In the genomic region with DNA sequence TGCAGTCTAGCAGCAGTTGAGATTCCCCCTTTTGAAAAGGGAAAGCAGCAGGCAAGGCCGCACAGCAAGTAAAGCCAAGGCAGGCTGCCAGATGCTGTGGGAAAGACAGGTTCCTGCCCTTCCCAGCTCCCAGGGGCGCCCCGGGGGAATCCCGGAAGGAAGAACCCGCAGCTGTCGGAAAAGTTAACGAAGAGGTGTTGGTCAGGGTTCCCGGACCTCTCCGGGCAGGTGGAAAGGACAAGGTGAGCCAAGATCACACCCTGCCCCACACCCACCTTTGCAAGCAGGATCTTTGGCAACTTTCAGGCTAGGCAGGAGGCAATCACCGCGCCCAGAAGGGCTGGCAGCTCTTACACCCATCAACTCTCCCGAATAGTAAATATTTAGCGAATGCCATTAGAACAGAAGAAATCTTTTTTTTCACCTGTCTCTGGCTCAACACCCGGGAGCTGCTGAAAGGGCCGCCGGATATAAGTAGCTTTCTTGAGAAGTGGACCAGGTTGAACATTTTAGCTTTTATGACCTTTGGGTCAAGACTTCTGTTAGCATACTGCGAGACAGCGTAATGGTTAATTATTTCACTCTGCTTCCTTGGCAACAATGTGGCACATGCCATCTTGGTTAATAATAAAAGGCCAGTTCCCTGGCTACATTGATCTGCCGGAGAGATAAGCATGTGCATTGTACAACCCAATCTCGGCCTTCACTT, we compare ENCODE assay signal across 8 mouse cellular contexts. TPM values are rescaled to one million over a fixed set of nuclear protein-coding genes. Genes with fewer than 3 reads are reported as not detected.
DNase-seq lines count a peak whose midpoint lies in the region; ATAC-seq and TF ChIP-seq lines count a peak whose summit lies in the region.

No protein-coding gene starts in this region.

- no peaks in the 10 kb centered on the region for H3K4me1 ChIP-seq in heart, adult 2 months (ENCODE audit: control insufficient read depth, insufficient read depth, low read length)
- no peaks in the 10 kb centered on the region for H3K4me1 ChIP-seq in kidney, embryonic 14.5 days (ENCODE audit: control insufficient read depth, insufficient read depth, low read length)
- no peaks in the 10 kb centered on the region for H3K4me1 ChIP-seq in forebrain, embryonic 11.5 days (replicated peaks; ENCODE audit: control insufficient read depth, insufficient read depth, low read length)

- ATAC-seq in kidney, embryonic 14.5 days (ENCODE audit: low FRiP score, low TSS enrichment): 0 out of 2 replicates have a peak, but pooled peaks have one; percentile 36
- ATAC-seq in megakaryocyte progenitor cell, adult 5-6 weeks (replicated peaks; ENCODE audit: poor library complexity): no peak
- no peak for ATAC-seq in forebrain, embryonic 11.5 days (replicated peaks; ENCODE audit: low FRiP score)

- no peaks in the 10 kb centered on the region for H3K36me3 ChIP-seq in heart, adult 2 months (ENCODE audit: control insufficient read depth, insufficient read depth, low read length)
- H3K36me3 ChIP-seq in kidney, embryonic 14.5 days (ENCODE audit: control insufficient read depth, insufficient read depth, low read length): no peaks in the 10 kb centered on the region
- no peaks in the 10 kb centered on the region for H3K36me3 ChIP-seq in forebrain, embryonic 11.5 days (ENCODE audit: control insufficient read depth, insufficient read depth, low read length)

- 42% methylated on average over 20 of the region's 20 CpGs for WGBS in heart, adult 2 months
- 43% methylated on average over 20 of the region's 20 CpGs for WGBS in kidney, embryonic 14.5 days
- WGBS in forebrain, embryonic 11.5 days: 65% methylated on average over 20 of the region's 20 CpGs

- no peak for TF ChIP-seq POLR2A in heart, adult 2 months (IDR thresholded peaks at IDR 0.05; ENCODE audit: insufficient read depth, low read depth, low read length)

- H3K4me2 ChIP-seq in kidney, embryonic 14.5 days (replicated peaks; ENCODE audit: low read depth, low read length): peak overlapping the region; percentile 18; the same call in 1 of the 2 replicates
- H3K4me2 ChIP-seq in forebrain, embryonic 11.5 days (ENCODE audit: low read depth, low read length, severe bottlenecking): no peak overlapping the region

- DNase-seq in heart, adult 2 months: peak; percentile 34 to 47
- DNase-seq in heart, adult 9 months (ENCODE audit: low spot score in 2 of 2): no peak
- DNase-seq in adrenal gland, postnatal 36 days: peak; percentile 61 to 72
- peak; percentile 72 for DNase-seq in lung, postnatal 25 days (ENCODE audit: low spot score)
- DNase-seq in forebrain, embryonic 11.5 days (ENCODE audit: low spot score): no peak
- DNase-seq in thymus, postnatal 0 days (ENCODE audit: low spot score): no peak

- H3K9ac ChIP-seq in heart, adult 2 months (ENCODE audit: low read depth, low read length): no peak overlapping the region
- no peak overlapping the region; the same call in 1 of the 2 replicates for H3K9ac ChIP-seq in kidney, embryonic 14.5 days (ENCODE audit: low read depth, low read length)
- H3K9ac ChIP-seq in forebrain, embryonic 11.5 days (ENCODE audit: low read length): no peak overlapping the region

- TF ChIP-seq EP300 in heart, adult 2 months (IDR thresholded peaks at IDR 0.05; ENCODE audit: insufficient read depth, low read depth, low read length): no peak

- TF ChIP-seq CTCF in heart, adult 2 months (IDR thresholded peaks at IDR 0.05): no peak

- H3K27ac ChIP-seq in heart, adult 2 months: no peak overlapping the region
- peak overlapping the region; percentile 88 for H3K27ac ChIP-seq in kidney, embryonic 14.5 days (ENCODE audit: low read depth, low read length)
- H3K27ac ChIP-seq in forebrain, embryonic 11.5 days (ENCODE audit: low read depth, low read length): no peak overlapping the region

- H3K79me2 ChIP-seq in heart, adult 2 months (replicated peaks; ENCODE audit: control insufficient read depth, insufficient read depth, low read length): no peaks in the 10 kb centered on the region

- H3K9me3 ChIP-seq in kidney, embryonic 14.5 days (ENCODE audit: control insufficient read depth, low read length): no peaks in the 10 kb centered on the region
- no peaks in the 10 kb centered on the region for H3K9me3 ChIP-seq in forebrain, embryonic 11.5 days (ENCODE audit: control insufficient read depth, low read length)

- no peak overlapping the region for H3K4me3 ChIP-seq in heart, adult 2 months
- peak overlapping the region; percentile 0 for H3K4me3 ChIP-seq in kidney, embryonic 14.5 days (ENCODE audit: low read length)
- H3K4me3 ChIP-seq in forebrain, embryonic 11.5 days (ENCODE audit: low read depth, low read length): no peak overlapping the region

- intact Hi-C loops in heart, adult 2 months (cut with DNase I): loop anchor here (5.0 kb wide), 1 partner anchor 86 kb away; no protein-coding TSS in a partner anchor

- no peaks in the 10 kb centered on the region for H3K27me3 ChIP-seq in heart, adult 2 months (ENCODE audit: control insufficient read depth, insufficient read depth, low read length)
- no peaks in the 10 kb centered on the region for H3K27me3 ChIP-seq in kidney, embryonic 14.5 days (ENCODE audit: control insufficient read depth, insufficient read depth, low read length)
- no peaks in the 10 kb centered on the region for H3K27me3 ChIP-seq in forebrain, embryonic 11.5 days (ENCODE audit: control insufficient read depth, insufficient read depth, low read length)

RNA-seq across cellular contexts. Expression of a gene that starts 11.4 kb away (rescaled TPM):
- under 1 TPM in 1 of 2 experiments, not detected in 1; 0.68 TPM for total RNA-seq in heart, adult 2 months (2021)
- 1.7 and 3.6 TPM in 2 replicates for polyA plus RNA-seq in heart, adult 2 months (2012; rRNA removed)
- total RNA-seq in adrenal gland, postnatal 36 days (2021): 10 to 100 TPM in 1 of 2 experiments, not detected in 1; 12.8 TPM
- polyA plus RNA-seq in kidney, embryonic 14.5 days (2014; fragmentation: Nextera tagmentation; extraction: Ambion mirVana): not detected in 2 replicates
- total RNA-seq in megakaryocyte progenitor cell, adult 5-6 weeks (2015): not detected in 2 replicates
- not detected in 2 replicates for total RNA-seq in megakaryocyte progenitor cell, adult 5-6 weeks (2017)
- not detected in 2 replicates for polyA plus RNA-seq in forebrain, embryonic 11.5 days (2014; fragmentation: Nextera tagmentation; extraction: Ambion mirVana)
- 2.4 and 2.6 TPM in 2 replicates for polyA plus RNA-seq in thymus, postnatal 0 days (2015; fragmentation: Nextera tagmentation; extraction: Ambion mirVana)

RNA-seq across cellular contexts. Expression of a gene that starts 39.7 kb away (rescaled TPM):
- 100 to 1,000 TPM; 263 to 301 TPM for total RNA-seq in heart, adult 2 months (2021)
- 88.7 and 97.0 TPM in 2 replicates for polyA plus RNA-seq in heart, adult 2 months (2012; rRNA removed)
- total RNA-seq in adrenal gland, postnatal 36 days (2021): 100 to 1,000 TPM; 287 to 331 TPM
- 235 and 248 TPM in 2 replicates for polyA plus RNA-seq in kidney, embryonic 14.5 days (2014; fragmentation: Nextera tagmentation; extraction: Ambion mirVana)
- 163 and 167 TPM in 2 replicates for total RNA-seq in megakaryocyte progenitor cell, adult 5-6 weeks (2015)
- 361 and 403 TPM in 2 replicates for total RNA-seq in megakaryocyte progenitor cell, adult 5-6 weeks (2017)
- 217 and 227 TPM in 2 replicates for polyA plus RNA-seq in forebrain, embryonic 11.5 days (2014; fragmentation: Nextera tagmentation; extraction: Ambion mirVana)
- polyA plus RNA-seq in thymus, postnatal 0 days (2015; fragmentation: Nextera tagmentation; extraction: Ambion mirVana): 185 and 190 TPM in 2 replicates

RNA-seq across cellular contexts. Expression of a gene that starts 39.8 kb away (rescaled TPM):
- total RNA-seq in heart, adult 2 months (2021): 10 to 100 TPM; 32.7 to 36.6 TPM
- 12.7 and 21.5 TPM in 2 replicates for polyA plus RNA-seq in heart, adult 2 months (2012; rRNA removed)
- 100 to 1,000 TPM; 101 to 105 TPM for total RNA-seq in adrenal gland, postnatal 36 days (2021)
- polyA plus RNA-seq in kidney, embryonic 14.5 days (2014; fragmentation: Nextera tagmentation; extraction: Ambion mirVana): 113 and 137 TPM in 2 replicates
- total RNA-seq in megakaryocyte progenitor cell, adult 5-6 weeks (2015): 52.0 and 55.4 TPM in 2 replicates
- 81.4 and 87.2 TPM in 2 replicates for total RNA-seq in megakaryocyte progenitor cell, adult 5-6 weeks (2017)
- 120 and 134 TPM in 2 replicates for polyA plus RNA-seq in forebrain, embryonic 11.5 days (2014; fragmentation: Nextera tagmentation; extraction: Ambion mirVana)
- 131 and 141 TPM in 2 replicates for polyA plus RNA-seq in thymus, postnatal 0 days (2015; fragmentation: Nextera tagmentation; extraction: Ambion mirVana)

RNA-seq across cellular contexts. Expression of a gene that starts 54.6 kb away (rescaled TPM):
- total RNA-seq in heart, adult 2 months (2021): 10 to 100 TPM; 68.7 to 69.7 TPM
- 42.6 and 57.4 TPM in 2 replicates for polyA plus RNA-seq in heart, adult 2 months (2012; rRNA removed)
- 10 to 100 TPM; 75.7 to 89.5 TPM for total RNA-seq in adrenal gland, postnatal 36 days (2021)
- 36.0 and 45.8 TPM in 2 replicates for polyA plus RNA-seq in kidney, embryonic 14.5 days (2014; fragmentation: Nextera tagmentation; extraction: Ambion mirVana)
- total RNA-seq in megakaryocyte progenitor cell, adult 5-6 weeks (2015): 69.8 and 71.5 TPM in 2 replicates
- total RNA-seq in megakaryocyte progenitor cell, adult 5-6 weeks (2017): 41.2 and 46.5 TPM in 2 replicates
- polyA plus RNA-seq in forebrain, embryonic 11.5 days (2014; fragmentation: Nextera tagmentation; extraction: Ambion mirVana): 19.3 and 20.3 TPM in 2 replicates
- 29.6 and 32.0 TPM in 2 replicates for polyA plus RNA-seq in thymus, postnatal 0 days (2015; fragmentation: Nextera tagmentation; extraction: Ambion mirVana)

Comparison
In these comparisons a context has a peak if more than half of its experiments do, and no peak if none do; other contexts are left out.
1. DNase-seq: peak in heart, adult 2 months (2 of 2), adrenal gland, postnatal 36 days (2 of 2) and lung, postnatal 25 days (single experiment); none in heart, adult 9 months (0 of 2), forebrain, embryonic 11.5 days (single experiment) and thymus, postnatal 0 days (single experiment).